Mouse (Mus musculus): ENCODE data around the gene Gsg1l.

Gsg1l gene

GRCm38 (mm10) chr7:126032365-126032755 is 49.9 kb downstream of the Gsg1l start:
- no peak for DNase-seq (ENCODE audit: low spot score in 2 of 2)

GRCm38 (mm10) chr7:126031598-126032364 is 50.4 kb downstream of the Gsg1l start:
- peak; percentile 79 to 82 for DNase-seq (ENCODE audit: low spot score in 2 of 2)

DNA sequence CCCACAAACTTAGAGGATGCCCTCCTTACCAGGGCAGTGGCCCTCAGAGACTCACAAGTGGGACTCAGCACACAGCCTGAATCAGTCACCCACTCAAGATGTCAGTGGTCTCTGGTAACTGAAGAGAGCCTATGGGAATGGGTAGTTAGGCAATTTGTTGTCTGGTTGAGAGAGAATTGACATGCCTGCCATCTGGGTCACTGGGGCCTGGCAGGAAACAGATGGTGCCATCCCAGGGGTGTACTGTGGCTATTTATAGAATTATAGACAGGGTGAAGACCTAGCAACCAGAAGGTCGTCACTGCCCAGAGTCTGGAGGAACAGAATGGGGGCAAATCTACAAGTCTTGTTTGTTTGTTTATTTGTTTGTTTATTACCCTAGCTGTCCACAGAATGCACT is 54.8 kb downstream of the Gsg1l start:
- no peak for DNase-seq (ENCODE audit: low spot score in 2 of 2)

DNA sequence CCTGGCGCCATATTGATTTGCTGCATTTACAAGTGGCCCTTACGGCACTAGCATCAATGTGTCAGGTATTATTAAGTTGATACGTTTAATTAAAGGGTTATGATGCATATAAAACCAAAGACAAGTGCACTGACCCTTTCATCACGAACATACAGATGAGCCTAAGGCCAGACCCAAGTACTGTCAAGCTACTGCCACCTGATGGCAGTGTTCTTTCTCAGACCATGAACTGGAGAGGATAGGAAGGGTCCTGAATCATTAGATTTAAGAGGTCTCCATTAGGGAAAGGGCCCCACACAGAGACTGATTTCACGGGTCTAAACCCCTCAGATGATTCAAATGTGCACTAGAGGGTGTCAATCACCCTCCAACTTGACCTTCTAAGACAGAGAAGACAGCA is 55.6 kb downstream of the Gsg1l start:
- no peak for DNase-seq (ENCODE audit: low spot score in 2 of 2)

DNA sequence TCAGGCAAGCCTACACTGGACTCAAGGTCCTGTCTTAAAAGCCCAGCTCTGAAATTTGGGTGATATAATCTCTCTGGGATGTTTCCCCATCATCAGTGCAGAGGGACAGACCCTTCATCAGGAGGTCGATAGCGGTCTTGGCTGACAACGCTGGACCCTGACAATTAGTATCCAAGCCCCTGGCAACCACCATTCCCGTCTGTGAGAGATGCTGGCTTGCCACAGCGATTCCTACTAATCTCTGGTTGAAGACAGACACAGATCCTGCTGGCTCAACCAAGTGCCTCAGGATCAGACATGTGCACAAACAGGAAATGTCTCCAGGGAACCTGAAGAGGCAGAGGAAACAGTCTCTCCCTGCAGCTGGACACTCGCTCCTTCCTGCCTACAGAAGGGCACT is 62.2 kb downstream of the Gsg1l start:
- no peak for DNase-seq (ENCODE audit: low spot score in 2 of 2)

DNA sequence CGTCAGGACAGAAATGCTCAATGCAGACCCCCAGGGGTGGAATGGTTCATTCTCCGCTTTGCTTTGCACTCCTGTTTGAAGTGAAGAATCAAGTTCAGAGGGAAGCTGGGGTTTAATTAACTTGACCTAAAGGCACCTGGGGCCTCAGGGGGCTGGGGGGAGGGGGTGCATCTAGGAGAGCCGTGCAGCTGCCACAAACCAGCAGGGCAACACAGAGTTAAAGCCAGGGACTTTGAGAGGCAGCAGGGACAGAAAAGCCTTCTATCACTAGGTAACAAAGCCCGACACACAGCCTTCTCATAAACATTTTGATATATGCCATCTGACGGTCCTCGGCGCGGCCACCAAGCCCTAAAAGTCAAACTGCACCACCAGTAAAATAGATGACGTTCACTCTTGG is 62.9 kb downstream of the Gsg1l start:
- DNase-seq (ENCODE audit: low spot score in 2 of 2), result no peak

- DNase-seq (ENCODE audit: low spot score in 2 of 2), result no peak
These were observed 64.8 kb downstream of the Gsg1l start for GRCm38 (mm10) chr7:126017455-126017854.

- no peak for DNase-seq (ENCODE audit: low spot score in 2 of 2)
These were observed 69.7 kb downstream of the Gsg1l start for GRCm38 (mm10) chr7:126012325-126013021.

- DNase-seq (ENCODE audit: low spot score in 2 of 2), result peak; percentile 84 to 92
These were observed 73.4 kb downstream of the Gsg1l start for GRCm38 (mm10) chr7:126008789-126009148.

DNA sequence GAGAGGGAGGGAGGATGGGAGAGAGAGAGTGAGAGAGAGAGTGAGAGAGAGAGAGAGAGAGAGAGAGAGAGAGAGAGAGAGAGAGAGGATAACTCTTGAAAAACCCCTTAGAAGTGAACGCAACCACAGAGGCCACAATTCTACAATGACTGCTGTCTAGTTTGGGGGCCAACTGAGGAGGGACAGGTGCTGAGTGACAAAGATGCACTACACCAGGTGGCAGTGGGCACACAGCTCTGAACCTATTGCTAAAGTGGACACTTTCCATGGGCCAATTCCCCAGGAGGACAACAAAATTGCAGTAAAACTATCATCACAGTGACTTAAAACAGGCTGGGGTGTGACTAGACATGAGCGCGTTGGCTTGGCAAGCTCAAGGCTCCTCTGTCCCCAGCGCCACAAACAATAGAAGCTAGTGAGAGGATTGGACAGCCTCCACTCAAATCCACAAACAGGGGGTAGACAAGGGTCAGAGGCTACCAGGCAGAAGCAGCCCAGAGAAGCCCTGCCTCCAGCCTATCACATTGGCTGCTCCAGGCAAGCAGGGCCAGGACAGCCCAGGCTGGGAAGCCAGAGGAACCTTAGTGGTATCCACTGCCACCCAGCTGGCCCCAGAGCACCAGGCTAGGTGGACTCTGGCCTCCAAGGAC is 73.9 kb downstream of the Gsg1l start:
- DNase-seq (ENCODE audit: low spot score in 2 of 2), result no peak

DNA sequence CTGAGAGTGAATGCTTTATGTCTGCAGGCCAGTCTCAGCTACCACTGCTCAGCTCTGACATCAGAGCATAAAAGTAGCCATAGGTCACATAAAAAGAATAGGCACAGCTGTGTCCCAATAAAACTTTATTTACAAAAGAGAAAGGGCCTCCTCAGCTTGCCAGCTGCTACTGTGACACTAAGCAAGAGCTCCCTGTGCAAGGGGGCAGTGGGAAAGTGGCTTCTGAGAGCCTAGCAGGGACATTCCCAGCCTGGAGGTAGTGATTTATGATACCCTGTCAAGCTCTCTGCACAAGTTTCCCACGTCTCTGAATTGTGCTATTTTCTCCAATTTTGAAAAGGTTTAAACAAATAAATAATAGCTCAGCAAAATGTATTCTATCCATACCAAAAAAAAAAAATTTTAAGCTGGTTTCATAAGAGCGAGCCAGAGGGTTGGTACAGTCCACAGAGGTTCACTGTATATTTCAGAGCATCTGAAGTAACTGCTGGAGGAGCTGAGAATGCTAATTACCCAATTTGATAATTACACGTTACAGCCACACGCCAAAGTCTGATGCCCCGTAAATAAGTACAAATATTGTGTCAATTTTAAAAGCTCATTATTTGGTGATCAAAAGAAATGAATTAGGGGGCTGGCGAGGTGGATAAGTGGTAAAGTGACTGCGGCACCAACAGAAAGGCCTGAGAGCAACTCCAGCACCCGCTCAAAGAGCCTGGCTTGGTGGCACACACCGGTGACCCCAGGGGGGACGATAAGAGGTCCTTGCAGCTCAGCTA is 74.9 kb downstream of the Gsg1l start:
- DNase-seq (ENCODE audit: low spot score in 2 of 2), result no peak

DNA sequence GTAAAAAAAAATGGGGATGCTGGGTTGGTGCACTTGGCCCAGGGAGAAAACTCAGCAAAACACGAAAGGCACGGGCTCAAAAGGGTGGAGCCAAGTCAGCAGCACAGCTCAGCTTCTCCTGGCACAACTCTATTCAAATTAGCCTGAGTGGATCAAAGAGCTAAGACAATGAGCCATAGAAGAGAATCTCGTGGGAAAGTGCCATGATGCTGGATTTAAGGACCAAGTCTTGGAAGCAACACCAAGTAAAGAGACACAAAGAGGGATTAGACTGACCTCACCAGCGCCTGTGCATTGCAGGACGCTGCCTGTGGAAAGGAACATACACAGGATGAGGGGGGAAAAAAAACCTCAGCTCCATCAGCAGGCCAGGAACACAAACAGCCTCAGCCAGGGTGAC is 76.9 kb downstream of the Gsg1l start:
- no peak for DNase-seq (ENCODE audit: low spot score in 2 of 2)

- no peak for DNase-seq (ENCODE audit: low spot score in 2 of 2)
These were observed 80.5 kb downstream of the Gsg1l start for GRCm38 (mm10) chr7:126001683-126002082.

- DNase-seq (ENCODE audit: low spot score in 2 of 2), result no peak
These were observed 82.3 kb downstream of the Gsg1l start for GRCm38 (mm10) chr7:125999921-126000320.

- no peak for DNase-seq (ENCODE audit: low spot score in 2 of 2)
These were observed 86.1 kb downstream of the Gsg1l start for GRCm38 (mm10) chr7:125996151-125996550.

DNA sequence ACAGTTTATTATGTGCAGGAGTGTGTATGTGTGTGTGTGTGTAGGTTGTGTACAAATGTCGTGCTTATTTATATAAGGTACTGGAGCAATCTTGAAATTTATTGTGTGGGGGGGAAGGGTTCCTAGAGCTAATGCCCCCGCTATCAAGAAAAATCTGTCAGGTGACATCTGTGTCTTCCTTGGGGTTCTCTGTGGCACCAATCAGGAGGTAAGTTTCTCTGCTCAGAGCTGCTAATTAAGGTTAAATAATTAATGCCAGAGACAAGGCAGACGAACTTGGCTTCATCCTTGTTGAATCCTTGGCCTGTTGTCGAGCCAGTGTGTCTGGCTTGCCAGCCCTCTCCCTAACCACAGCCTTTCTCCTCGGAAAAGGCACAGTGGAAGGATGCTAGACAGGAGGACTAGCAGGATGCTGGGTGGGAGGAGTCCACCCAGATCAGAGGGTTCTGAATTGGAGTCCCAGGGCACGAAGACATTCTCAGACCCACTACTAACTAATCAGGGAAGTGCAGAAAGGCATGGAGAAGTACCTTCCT is 89.8 kb downstream of the Gsg1l start:
- no peak for DNase-seq (ENCODE audit: low spot score in 2 of 2)

DNA sequence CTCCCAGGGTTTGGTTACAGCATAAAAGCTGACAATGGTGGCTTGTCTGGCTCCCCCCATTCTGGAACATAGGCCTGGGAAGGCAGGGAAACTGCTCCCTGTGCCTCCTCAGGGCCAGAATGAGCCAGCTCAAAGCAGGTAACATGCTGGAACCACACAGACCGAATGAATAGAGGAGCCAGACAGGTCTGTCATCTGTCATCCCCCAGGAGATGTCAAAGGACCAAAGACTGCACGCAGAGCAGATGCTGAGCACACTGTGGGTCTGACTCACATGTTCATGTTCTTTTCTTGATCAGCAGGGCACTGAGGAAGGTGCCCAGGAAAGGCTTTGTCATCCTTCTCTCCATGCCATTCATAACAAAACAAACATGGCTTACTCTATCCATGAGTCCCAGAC is 90.4 kb downstream of the Gsg1l start:
- no peak for DNase-seq (ENCODE audit: low spot score in 2 of 2)

- no peak for DNase-seq (ENCODE audit: low spot score in 2 of 2)
These were observed 92.2 kb downstream of the Gsg1l start for GRCm38 (mm10) chr7:125989969-125990368.

GRCm38 (mm10) chr7:125989489-125989888 is 92.7 kb downstream of the Gsg1l start:
- DNase-seq (ENCODE audit: low spot score in 2 of 2), result peak in 1 of 2 experiments; percentile 32

DNA sequence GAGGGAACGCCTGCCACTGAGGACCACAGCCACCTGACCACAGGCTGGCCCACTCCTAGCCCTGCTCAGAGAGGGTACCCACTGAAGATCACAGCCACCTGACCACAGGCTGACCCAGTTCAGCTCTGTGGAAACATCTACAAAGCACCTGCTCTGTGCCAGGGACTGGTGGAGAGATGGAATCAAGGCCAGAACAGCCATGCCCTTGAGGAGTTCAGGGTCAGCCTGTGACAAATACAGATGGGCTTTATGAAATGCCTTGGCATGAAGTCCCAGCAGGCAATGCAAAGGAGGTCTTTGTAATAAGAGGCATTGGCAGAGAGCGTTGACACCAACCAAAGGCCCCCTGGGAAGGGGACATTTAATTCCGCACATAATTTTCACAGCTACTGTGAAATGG is 93.9 kb downstream of the Gsg1l start:
- DNase-seq (ENCODE audit: low spot score in 2 of 2), result no peak

- no peak for DNase-seq (ENCODE audit: low spot score in 2 of 2)
These were observed 95.1 kb downstream of the Gsg1l start for GRCm38 (mm10) chr7:125987117-125987516.

DNA sequence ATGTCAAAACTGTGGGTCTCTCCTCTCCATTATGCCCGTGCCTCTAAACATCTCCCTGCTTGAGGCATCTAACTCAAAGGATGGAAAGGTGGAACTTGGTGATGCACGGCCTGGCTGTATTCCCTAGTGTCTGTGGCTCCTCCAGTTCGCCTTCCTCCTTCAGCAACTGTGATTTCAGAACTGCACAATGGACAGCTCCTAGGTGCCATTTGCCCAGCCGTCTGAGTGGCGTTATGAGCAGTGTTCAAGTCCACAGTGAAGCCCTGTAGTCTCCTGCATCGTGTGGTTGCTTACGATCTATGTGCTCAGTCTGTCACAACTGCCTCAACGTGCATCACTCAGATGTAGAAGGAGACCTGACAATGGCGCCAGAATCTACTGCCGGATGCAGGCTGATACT is 96.6 kb downstream of the Gsg1l start:
- DNase-seq (ENCODE audit: low spot score in 2 of 2), result no peak

All from right cerebral cortex, postnatal 10 days (tissue).